Mouse (Mus musculus) left cerebral cortex, adult 8-10 months (tissue): ENCODE measurements at regions not wholly inside any gene's neighbourhood (a gene's known extent, or its start where the extent isn't known, plus 50 kb on each side); places are given as distances from the start of the nearest gene placed in this dataset.

ENCODE experiments used
- DNase-seq, 2 experiments: peaks; one replicate each; pipeline ENCODE4 v3.0.0; 2022; ENCODE audit warnings: low spot score in 2 of 2

DNA sequence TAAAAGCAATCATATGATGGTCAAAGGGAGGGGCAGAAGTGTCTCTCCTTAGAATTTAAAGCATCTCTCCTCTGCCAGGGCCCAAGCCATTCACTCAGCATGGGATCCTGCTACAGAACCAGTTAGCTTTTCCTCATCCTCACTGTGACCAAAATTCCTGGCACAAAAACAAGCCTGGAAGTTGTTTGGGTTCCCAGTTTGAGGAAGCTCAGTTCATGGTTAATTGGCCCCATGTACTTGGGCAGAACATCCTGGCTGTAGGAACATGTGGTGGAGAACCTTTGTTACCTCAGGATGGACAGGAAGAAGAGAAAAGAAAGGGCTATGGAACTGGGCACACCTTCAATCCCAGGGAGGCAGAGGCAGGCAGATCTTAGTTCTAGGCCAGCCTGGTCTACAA is 52.4 kb upstream of the Mfge8 start:
- DNase-seq = no peak

DNA sequence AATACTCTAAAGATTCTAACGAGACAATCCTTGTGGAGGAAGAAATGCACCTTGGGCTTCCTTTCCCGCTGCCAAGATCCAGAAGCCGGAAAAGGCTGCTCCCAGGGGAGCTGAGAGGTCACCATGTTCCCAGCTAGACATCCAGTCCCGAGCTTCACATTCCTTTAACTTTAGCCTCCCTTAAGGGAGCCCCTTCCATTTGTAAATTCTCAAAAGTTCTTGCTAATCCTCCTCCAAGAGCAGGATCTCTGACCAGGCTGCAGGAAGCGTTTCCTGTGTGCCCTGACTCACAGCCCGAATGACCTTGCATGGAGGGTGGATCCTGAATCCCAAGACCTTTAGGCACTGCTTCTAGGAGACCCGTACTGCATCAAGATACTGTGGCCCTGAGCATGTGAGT is 53.5 kb upstream of the Mfge8 start:
- DNase-seq = no peak

DNA sequence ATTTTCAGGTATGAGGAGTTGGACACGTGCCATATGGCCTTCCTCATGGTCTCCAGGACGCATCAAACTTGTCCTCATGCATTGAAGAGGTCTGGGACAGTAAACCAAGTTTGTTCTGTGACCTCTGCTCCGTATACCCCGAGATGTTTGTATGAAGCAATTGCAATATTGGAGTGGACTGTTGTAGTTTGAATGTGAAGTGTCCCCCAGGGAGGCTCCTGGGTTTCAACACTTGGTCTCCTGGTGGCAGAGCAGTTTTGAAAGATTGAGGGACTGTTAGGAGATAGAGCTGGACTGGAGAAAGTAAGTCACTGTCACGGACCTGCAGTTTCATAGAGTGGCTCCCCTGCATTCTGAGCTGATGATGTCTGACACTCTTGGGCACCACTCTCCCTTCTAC is 54.6 kb upstream of the Mfge8 start:
- DNase-seq = no peak

DNA sequence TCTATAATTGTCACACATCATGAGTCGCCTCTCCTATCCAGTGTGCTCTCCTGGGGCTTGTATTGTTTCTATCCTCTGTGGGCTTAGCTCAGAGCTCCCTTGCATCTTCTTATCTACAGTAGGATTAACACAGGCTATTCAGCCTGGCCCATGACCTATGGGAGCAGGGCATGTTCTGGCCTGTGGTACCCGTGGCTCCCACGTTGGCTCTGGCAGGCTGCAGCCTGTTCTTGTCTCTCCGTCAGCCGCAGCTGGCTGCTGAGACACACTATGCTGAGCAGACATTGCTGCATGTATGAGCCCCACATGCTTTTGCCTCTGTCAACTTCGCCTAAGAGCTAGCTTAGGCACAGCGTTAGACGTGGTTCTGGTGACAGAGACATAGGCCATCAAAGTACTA is 58.3 kb upstream of the Mfge8 start:
- no peak for DNase-seq

DNA sequence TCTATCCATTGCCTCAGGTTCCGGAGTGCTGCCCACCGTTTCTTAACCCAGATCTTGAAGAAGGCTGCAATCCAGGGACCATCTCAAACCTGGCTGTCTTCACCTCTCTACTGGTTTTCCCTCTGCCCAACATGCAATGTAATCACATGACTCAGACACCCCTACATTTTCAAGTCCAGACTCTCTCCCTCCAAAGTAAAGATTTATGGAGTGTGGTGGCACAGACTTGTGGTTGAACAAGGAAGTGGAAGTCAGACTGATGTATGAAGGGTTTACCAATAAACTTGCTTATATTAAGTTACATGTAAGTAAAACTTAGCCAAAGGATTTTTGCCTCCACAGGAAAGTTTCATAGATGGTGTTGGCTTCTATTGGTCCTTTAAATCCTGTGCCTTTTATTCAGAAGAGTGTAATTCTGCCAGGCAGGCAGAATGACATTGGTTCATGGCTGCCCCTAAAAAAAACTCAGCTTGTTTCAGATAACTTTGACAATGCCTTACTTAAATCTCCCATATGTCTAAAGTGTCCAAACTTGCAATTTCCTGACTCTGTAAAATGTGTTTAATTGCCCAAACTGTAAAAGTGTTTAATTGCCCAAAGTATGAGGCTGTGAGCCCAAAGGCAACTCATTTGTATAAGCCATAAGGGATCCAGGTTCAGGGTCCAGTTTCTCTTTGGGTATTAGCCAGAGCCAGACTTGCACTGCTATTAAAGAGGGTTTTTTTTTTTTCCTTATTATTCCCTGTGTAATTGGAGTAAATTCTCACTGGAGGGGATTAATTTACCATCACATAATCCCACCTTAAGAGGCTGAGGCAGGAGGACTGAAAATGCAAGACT is 61.7 kb upstream of the Mfge8 start:
- DNase-seq = no peak

DNA sequence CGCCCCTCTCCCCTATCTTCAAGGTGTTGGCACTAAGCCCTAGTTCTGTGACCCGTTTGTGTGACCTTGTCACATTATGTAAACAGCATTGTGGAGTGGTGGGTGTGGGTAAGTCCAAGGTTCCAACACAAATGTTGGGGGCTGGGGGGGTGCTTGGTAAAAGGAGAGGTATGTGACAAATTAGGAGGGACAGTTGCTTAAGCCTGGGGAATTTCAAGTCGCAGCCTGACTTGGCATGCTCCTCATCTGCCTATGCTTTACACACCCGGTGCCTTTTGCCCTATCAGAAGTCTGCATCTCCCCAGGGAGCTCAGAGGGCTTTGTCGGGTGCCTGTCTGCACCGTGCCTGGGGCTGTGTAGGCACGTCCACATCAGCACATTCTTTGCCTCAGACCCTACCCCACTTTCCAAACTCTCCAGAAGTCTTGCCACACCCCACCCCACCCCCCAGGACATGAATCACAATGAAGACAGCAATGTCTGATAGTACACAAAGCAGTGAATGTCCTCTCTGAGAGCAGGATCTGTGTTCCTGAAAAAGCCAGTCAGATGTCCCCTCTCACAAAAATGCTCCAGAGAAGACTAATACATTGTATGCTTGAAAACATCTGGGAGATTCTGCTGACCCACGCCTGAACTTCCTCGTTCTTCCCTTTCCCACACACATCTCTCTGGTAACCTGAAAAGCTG is 61.6 kb upstream of the Abhd2 start:
- DNase-seq = no peak

DNA sequence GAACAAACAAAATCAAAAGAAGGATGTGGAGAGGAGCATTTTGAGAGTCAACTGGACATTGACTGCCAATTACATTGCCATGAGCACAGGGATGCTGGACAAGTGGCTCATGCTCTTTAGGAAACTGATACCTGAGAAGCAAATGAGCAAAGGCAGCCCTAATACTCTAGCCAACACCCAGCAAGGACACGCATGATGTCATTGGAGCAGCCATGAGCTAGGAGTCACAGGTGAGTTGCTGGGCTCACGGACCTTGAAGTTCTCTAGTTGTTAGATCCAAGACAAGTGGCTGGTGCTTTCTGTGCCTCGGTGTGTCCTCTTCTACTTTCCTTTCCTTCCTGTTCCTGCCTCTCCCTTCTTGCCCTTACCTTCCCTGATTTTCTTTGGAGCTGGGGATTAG is 60.8 kb upstream of the Abhd2 start:
- DNase-seq = no peak

DNA sequence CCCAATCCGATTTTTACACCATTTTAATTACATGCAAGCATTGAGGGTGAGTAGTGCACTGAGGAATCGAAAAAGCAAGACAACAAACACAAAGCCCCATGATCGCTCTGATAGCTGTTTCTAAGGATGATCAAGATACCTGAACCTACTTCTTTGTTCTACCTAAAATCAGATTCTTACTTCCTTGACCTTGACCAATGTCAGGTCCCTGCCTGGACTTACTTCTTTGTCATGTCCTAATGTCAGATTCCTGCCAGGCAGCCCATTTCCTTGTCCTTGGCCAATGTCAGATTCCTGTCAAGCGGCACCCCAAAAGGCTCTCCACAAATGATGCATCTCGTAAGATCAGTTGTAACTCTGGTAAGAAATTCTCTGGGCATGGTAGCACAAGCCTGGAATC is 58.0 kb upstream of the Abhd2 start:
- DNase-seq = no peak

DNA sequence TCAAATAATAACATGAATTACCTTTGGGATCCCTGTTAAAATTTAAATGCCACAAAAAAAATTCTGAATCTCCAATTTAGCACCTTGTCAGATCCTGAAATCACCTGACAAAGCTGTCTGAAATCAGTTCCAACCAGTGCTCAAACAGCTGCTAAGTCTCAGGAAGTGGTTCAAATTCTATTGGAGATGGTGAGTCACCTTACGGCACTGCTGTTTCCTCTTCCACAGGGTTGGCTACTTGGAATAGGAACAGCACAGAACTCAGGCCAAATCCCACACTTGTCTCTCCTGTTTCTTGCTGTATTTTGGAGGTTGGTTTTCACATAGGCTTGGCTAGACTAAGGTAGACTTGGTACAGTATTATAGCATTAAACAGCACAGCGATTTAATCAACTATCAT is 55.8 kb upstream of the Abhd2 start:
- DNase-seq = peak in 1 of 2 experiments; percentile 33

DNA sequence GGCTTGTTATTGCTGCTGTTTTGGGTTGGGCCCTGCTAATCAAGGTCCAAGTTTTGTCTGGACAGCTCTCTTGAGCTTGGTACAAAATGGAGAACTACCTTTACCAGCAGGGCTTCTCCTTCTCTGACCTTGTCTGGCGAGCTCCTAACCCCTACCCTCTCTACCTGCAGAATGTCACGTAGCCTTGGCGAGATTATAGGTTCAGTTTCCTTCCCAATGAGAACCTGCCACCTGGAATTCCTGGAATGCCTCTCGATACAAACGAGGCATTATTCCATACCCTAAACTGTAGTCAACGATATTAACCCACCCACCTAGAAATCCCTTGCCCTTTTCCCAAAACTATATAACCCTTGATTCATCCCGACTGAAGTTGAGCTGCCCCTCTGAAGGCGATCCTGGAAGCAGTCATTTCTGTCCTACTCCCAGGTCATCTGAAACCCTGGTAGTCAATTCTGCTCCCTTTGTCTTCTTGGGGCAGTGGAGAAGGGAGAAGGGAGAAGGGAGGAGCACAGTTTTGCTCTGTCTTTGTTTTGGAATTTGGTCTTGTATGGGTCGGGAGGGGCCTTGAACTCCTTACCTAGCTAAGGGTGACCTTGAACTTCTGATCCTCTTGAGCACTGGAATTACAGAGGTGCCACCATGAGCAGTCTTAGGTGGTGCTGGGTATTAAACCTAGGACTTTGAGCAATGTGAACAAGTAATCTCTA is 50.2 kb upstream of the Abhd2 start:
- no peak for DNase-seq
